Mouse (Mus musculus) testis, postnatal 10 days (tissue): ENCODE results near the gene Prr9.
A peak's percentile ranks its signal among the peaks of the same experiment; 100 is the strongest.

Experiments
- DNase-seq: peaks from one replicate; pipeline ENCODE4 v3.0.0; 2021; ENCODE audit warnings: low spot score

Prr9 gene

GRCm38 (mm10) chr3:92123847-92124246 lies at the start of gene Prr9:
Gene Prr9, minus strand, starts transcription at chr3:92123947.
- no peak for DNase-seq

DNA sequence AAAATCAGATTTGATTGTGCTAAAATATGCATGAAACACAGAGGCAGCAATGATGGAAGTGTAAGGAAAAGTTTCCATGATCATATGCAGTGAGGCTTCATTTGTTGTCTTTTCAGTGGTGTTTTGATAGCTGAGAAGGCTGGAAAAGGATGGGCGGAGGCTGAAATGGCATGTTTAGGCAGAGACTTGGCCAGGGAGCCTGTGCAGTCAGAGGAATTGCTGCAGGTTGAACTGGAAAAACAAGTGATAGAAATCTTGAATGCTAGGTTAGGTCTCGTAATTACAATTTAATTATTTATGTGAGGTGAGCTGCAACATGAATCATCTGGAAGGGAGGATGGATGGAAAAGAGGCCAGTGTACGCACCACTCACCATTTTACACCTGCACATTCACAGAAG lies 46.1 kb upstream of the Prr9 start:
- DNase-seq: no peak

DNA sequence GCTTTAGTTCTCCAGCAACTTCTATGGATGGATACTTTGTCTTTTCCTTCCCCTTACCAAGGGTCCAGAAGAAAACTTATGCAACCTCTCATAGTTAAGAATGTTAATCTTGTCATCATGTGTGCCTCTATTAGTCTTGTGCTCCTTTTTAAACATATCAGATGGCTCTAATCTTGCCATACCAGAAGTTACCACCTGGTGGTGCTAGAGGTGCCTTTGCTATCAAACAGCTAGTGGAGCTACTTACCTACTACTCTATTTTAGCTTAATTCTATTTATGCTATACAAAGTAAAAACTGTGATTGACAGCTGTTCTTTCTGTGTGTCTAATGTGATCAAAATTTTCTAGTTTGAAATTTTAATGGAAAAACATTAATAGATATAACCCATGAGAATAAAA lies 29.6 kb upstream of the Prr9 start:
- peak; percentile 46 for DNase-seq

DNA sequence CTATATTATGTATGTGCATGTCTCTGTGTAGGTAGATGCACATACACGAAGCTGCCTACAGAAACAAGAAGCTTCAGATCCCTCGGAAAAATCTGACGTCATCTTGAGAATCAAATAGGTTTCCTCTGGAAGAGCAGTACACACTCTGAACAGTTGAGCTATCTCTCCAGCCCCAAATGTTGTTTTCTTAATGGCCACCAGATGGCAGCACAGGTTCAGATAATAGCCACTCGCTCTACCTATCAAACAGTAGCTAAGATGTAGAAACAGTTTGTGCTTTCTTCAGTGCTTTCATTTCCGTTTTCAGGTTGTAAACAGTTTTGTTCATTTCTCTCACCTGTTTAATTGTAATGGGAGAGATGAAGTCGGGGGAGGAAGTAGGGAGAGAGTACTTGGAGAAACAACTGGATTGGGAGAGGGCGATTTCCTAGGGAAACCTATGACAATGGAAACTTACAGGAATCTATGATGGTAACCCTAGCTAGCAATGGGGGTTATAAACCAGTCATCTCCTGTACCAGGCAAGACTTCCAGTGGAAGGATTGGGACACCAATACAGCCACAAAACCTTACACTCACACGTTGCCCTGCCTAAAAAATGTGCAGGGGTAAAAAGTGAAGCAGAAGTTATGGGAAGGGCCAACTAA lies 27.0 kb upstream of the Prr9 start:
- DNase-seq: peak; percentile 45

DNA sequence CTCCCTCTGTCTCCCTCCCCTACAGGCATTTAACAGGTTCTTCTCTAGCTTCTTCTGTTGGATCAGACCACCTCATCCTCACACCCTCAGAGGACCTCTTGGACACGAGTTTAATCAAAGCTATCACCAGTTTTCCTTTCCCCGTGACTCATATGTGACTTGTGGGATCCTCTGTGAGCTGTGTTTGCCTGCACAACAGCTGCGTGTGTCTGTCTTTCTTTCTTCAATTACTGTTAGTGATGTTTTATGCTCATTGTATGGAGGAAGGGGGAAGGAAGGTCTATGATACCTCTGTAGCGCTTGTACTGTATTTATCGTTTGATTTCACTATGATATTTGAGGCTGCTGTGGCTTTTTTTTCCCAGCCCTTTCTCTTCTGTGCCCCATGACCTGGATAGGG lies 24.2 kb upstream of the Prr9 start:
- no peak for DNase-seq

DNA sequence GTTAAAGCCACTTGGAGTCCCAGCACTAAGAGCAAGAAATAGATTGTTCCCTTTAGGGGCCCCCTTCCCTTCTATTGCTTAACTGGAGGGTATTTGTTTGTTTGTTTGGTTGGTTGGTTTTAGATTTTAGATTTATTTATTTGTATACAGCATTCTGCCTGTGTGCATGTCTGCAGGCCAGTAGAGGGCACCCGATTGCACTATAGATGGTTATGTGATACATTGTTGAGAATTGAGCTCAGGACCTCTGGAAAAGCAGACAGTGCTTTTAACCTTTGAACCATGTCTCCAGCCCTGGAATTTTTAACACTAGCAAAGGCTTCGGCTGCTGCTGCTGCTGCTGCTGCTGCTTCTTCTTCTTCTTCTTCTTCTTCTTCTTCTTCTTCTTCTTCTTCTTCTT lies 23.7 kb upstream of the Prr9 start:
- DNase-seq: no peak

GRCm38 (mm10) chr3:92142644-92143043 lies 18.9 kb upstream of the Prr9 start, which contains the start of gene Lelp1:
Gene Lelp1, minus strand, starts transcription at chr3:92142744.
- DNase-seq: no peak

DNA sequence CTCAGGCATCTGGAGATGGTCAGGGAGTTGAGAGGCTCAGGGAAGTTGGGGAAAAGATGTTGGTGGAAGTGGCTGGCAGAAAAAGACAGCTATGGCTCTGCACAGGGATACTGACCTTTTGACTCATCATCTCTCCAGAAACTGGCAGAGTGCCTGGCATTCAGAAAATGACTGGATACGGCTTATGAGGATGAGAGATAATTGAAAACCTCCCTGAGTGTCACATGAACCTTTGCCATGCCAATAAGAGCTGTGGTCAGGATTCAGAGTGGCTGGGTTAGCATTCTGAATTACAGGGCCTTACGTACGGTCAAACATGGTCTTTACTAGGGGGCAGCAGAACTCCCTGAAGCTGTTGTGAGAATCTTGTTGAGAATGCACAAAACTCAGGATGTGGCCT lies 2.8 kb downstream of the Prr9 start:
- no peak for DNase-seq

GRCm38 (mm10) chr3:92117930-92118329 lies 5.8 kb downstream of the Prr9 start:
- DNase-seq: no peak

DNA sequence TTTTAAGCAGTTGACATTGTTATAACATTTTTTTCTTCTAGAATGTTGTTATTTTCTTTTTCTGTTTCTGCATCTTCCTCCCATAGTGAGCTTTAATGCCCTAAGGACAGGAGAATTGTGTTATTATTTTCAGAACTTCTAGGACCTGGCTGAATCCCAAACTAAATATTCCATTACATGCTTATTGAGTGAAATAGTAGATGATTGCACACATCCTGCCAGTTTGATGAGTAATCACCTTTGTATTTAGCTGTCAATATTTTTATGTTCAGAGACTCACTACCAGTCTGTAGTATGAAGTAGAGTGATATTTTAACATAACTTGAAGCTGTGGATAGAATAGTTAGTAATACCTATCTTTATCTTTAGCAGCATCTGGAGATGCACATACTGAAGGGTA lies 12.2 kb downstream of the Prr9 start:
- no peak for DNase-seq

GRCm38 (mm10) chr3:92110790-92111189 lies 13.0 kb downstream of the Prr9 start:
- DNase-seq: no peak

DNA sequence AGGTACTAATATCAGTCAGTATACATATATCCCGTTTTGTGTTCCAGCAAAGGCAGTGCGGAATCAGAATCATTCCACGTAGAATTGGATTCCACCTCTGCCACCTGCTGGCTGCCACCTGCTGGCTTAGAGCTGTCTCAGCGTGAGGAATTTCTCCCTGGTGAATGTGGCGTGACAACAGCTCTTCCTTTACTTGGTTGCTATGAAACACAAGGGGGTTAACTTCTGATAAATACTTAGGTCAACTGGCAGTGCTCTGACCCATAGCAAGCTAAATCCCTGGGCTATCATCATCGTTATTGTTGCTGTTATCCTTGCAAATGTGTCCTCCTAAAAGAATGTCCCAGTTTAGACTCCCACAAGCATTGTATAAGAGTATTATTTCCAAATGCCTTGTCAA lies 17.2 kb downstream of the Prr9 start:
- peak; percentile 58 for DNase-seq

- DNase-seq: no peak
Observed at GRCm38 (mm10) chr3:92083042-92083441, 40.7 kb downstream of the Prr9 start, which contains the start of gene Lor. Gene Lor, minus strand, starts transcription at chr3:92083142.

DNA sequence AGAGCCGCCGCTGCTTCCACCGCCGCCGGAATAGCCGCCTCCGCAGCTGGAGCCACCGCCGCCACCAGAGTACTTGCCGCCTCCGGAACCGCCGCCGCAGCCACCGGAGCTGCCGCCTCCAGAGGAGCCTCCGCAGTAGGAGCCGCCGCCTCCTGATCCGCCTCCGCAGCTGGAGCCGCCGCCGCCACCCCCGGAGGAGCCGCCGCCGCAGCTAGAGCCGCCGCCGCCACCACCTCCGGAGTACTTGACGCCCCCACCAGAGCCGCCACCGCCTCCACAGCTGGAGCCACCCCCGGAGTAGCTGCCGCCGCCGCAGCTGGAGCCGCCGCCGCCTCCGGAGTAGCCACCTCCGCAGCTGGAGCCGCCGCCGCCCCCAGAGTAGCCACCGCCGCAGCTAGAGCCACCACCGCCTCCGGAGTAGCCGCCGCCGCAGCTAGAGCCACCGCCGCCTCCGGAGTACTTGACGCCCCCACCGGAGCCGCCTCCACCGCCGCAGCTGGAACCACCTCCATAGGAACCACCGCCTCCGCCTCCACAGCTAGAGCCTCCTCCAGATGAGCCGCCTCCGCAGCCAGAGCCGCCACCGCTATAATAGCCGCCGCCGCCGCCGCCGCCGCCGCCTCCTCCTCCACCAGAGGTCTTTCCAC lies 42.3 kb downstream of the Prr9 start:
- DNase-seq: peak; percentile 75

- peak; percentile 57 for DNase-seq
Observed at GRCm38 (mm10) chr3:92080462-92081284, 43.1 kb downstream of the Prr9 start.
